Mouse (Mus musculus) heart, embryonic 14.5 days (tissue): Measurements from ENCODE around the gene Zcchc14. TPM values are rescaled to one million over a fixed set of nuclear protein-coding genes. Genes with fewer than 3 reads are reported as not detected.
A peak's percentile ranks its signal among the peaks of the same experiment; 100 is the strongest.

Experiments
- ATAC-seq: fragments of 200-750 bp; cut with Nextera tagmentation; 2 replicates; pipeline ENCODE4 v1.8.0; 2017; ENCODE audit warnings: low read depth, moderate TSS enrichment; ENCODE audit not compliant: insufficient number of reproducible peaks, insufficient read depth, low FRiP score
- H3K27ac ChIP-seq, 2 experiments: fragments of 200-500 bp in 1 of 2; fragments of 300-500 bp in 1 of 2; sonication (generic) in 1 of 2; replicated peaks in 1 of 2; 2 replicates each; pipeline ENCODE4 v1.5.1; 2012 to 2014; ENCODE audit warnings: low read depth in 2 of 2, low read length in 2 of 2, control low read depth in 1 of 2, mild to moderate bottlenecking in 1 of 2, mixed read lengths in 1 of 2; ENCODE audit not compliant: control insufficient read depth in 1 of 2, insufficient read depth in 1 of 2
- H3K27me3 ChIP-seq: fragments of 300-500 bp; sonication (generic); 2 replicates; pipeline ENCODE4 v1.6.1; 2014; ENCODE audit warnings: mild to moderate bottlenecking, low read length, control low read depth; ENCODE audit not compliant: control insufficient read depth, insufficient read depth
- H3K36me3 ChIP-seq: fragments of 300-500 bp; sonication (generic); 2 replicates; pipeline ENCODE4 v1.6.1; 2014; ENCODE audit warnings: mild to moderate bottlenecking, control low read depth, low read length, mixed read lengths; ENCODE audit not compliant: control insufficient read depth, insufficient read depth
- H3K4me1 ChIP-seq, 2 experiments: fragments of 200-500 bp in 1 of 2; fragments of 300-500 bp in 1 of 2; sonication (generic) in 1 of 2; 2 replicates each; pipeline ENCODE4 v1.6.1; 2012 to 2014; ENCODE audit warnings: low read length in 2 of 2, control low read depth in 1 of 2, mixed read lengths in 1 of 2; ENCODE audit not compliant: control insufficient read depth in 2 of 2, insufficient read depth in 2 of 2
- H3K4me2 ChIP-seq: fragments of 300-500 bp; sonication (generic); 2 replicates; pipeline ENCODE4 v1.6.1; 2014; ENCODE audit warnings: mild to moderate bottlenecking, low read length
- H3K4me3 ChIP-seq, 2 experiments: fragments of 200-500 bp in 1 of 2; fragments of 300-500 bp in 1 of 2; sonication (generic) in 1 of 2; 2 replicates each; pipeline ENCODE4 v1.5.1; 2012 to 2014; ENCODE audit warnings: low read length in 2 of 2, mild to moderate bottlenecking in 2 of 2, control low read depth in 1 of 2, low read depth in 1 of 2, moderate library complexity in 1 of 2; ENCODE audit not compliant: control insufficient read depth in 1 of 2, insufficient read depth in 1 of 2
- H3K9ac ChIP-seq: fragments of 300-500 bp; sonication (generic); 2 replicates; pipeline ENCODE4 v1.6.1; 2014; ENCODE audit warnings: mild to moderate bottlenecking, low read length
- H3K9me3 ChIP-seq: fragments of 300-500 bp; sonication (generic); 2 replicates; pipeline ENCODE4 v1.6.1; 2016; ENCODE audit warnings: low read length, control low read depth; ENCODE audit not compliant: control insufficient read depth
- WGBS: fragments of 180-500 bp; shearing (Covaris S2); extraction: QIAGEN DNeasy Blood & Tissue Kit; methylation state at CpG from one replicate; pipeline ENCODE4 v1.1.7; 2014; 5-methylcytosine and 5-hydroxymethylcytosine counted together
- polyA plus RNA-seq: library from polyadenylated mRNA; unstranded; fragments of >200 nt; fragmentation: Nextera tagmentation; extraction: Ambion mirVana; gene quantifications from 2 replicates; pipeline ENCODE4 v1.2.1, GENCODE M21; 2014

Zcchc14 gene
- polyA plus RNA-seq, 1 experiment from 2014 or later, result 13.9 TPM

GRCm38 (mm10) chr8:121583653-121584052 is 69.0 kb downstream of the Zcchc14 start:
- ATAC-seq, result no peak
- no peak overlapping the region for H3K27ac ChIP-seq
- no peak overlapping the region for H3K4me2 ChIP-seq
- no peaks in the 10 kb centered on the region for H3K36me3 ChIP-seq
- H3K4me1 ChIP-seq, result peaks cover 0 to 4% of the 10 kb centered on the region in 2 experiments; a peak in 1 of 4 replicates
- H3K4me3 ChIP-seq, result no peak overlapping the region
- no peaks in the 10 kb centered on the region for H3K27me3 ChIP-seq
- WGBS, result 45% methylated on average over 8 of the region's 8 CpGs
- H3K9ac ChIP-seq, result no peak overlapping the region
- no peaks in the 10 kb centered on the region for H3K9me3 ChIP-seq

GRCm38 (mm10) chr8:121580465-121580864 is 72.2 kb downstream of the Zcchc14 start:
- Histone ChIP-seq H3K36me3 (no peaks in the 10 kb centered on the region), H3K4me1 (peaks cover 13 to 17% of the 10 kb centered on the region in 2 experiments), H3K9ac (no peak overlapping the region), H3K9me3 (no peaks in the 10 kb centered on the region), H3K27ac (no peak overlapping the region), H3K4me3 (no peak overlapping the region), H3K4me2 (no peak overlapping the region), H3K27me3 (no peaks in the 10 kb centered on the region)
- ATAC-seq, result no peak
- WGBS, result 43% methylated on average over 9 of the region's 9 CpGs

GRCm38 (mm10) chr8:121578676-121579451 is 73.8 kb downstream of the Zcchc14 start, which contains the start of gene Fbxo31:
Gene Fbxo31, minus strand, starts transcription at chr8:121578806.
- Histone ChIP-seq H3K4me3 (peak within 1 kb of the TSS; percentile 80 to 81), H3K4me2 (peak within 1 kb of the TSS; percentile 81), H3K36me3 (no peaks in the 10 kb centered on the region), H3K9me3 (no peaks in the 10 kb centered on the region), H3K27me3 (no peaks in the 10 kb centered on the region), H3K9ac (peak within 1 kb of the TSS; percentile 86), H3K27ac (0 out of 4 replicates have a peak within 1 kb of the TSS, but pooled peaks of 1 of the 2 experiments have one; percentile 9), H3K4me1 (peaks cover 11 to 17% of the 10 kb centered on the region in 2 experiments)
- peak; percentile 91 for ATAC-seq
- 2% methylated on average over 63 of the region's 63 CpGs for WGBS

GRCm38 (mm10) chr8:121577751-121578675 is 74.7 kb downstream of the Zcchc14 start:
- ATAC-seq, result no peak; the same call in 1 of the 2 replicates
- Histone ChIP-seq H3K9me3 (no peaks in the 10 kb centered on the region), H3K9ac (peak overlapping the region; percentile 86), H3K4me2 (peak overlapping the region; percentile 81), H3K36me3 (no peaks in the 10 kb centered on the region), H3K27me3 (no peaks in the 10 kb centered on the region), H3K4me1 (peaks cover 15 to 24% of the 10 kb centered on the region in 2 experiments), H3K27ac (0 out of 4 replicates have a peak overlapping the region, but pooled peaks of 1 of the 2 experiments have one; percentile 9), H3K4me3 (peak overlapping the region; percentile 80 to 81)
- 2% methylated on average over 44 of the region's 44 CpGs for WGBS

- no peaks in the 10 kb centered on the region for H3K9me3 ChIP-seq
- ATAC-seq, result no peak
- H3K27me3 ChIP-seq, result no peaks in the 10 kb centered on the region
- H3K4me1 ChIP-seq, result peaks cover 17 to 26% of the 10 kb centered on the region in 2 experiments
- H3K27ac ChIP-seq, result no peak overlapping the region
- no peak overlapping the region for H3K4me2 ChIP-seq
- no peak overlapping the region for H3K9ac ChIP-seq
- H3K4me3 ChIP-seq, result no peak overlapping the region
- no peaks in the 10 kb centered on the region for H3K36me3 ChIP-seq
- WGBS, result 72% methylated on average over 3 of the region's 3 CpGs
Measured at GRCm38 (mm10) chr8:121575661-121576060, 77.0 kb downstream of the Zcchc14 start.

GRCm38 (mm10) chr8:121573275-121573674 is 79.4 kb downstream of the Zcchc14 start:
- 15% methylated on average over 3 of the region's 3 CpGs for WGBS

GRCm38 (mm10) chr8:121572121-121572520 is 80.6 kb downstream of the Zcchc14 start:
- H3K4me3 ChIP-seq, result no peak overlapping the region
- H3K27me3 ChIP-seq, result no peaks in the 10 kb centered on the region

More at GRCm38 (mm10) chr8:121573275-121573674, 79.4 kb downstream of the Zcchc14 start:
- Histone ChIP-seq H3K4me1 (peaks cover 14 to 26% of the 10 kb centered on the region in 2 experiments), H3K36me3 (no peaks in the 10 kb centered on the region), H3K9me3 (no peaks in the 10 kb centered on the region), H3K9ac (peak overlapping the region; percentile 21; the same call in 1 of the 2 replicates), H3K4me2 (no peak overlapping the region), H3K4me3 (no peak overlapping the region), H3K27me3 (no peaks in the 10 kb centered on the region), H3K27ac (no peak overlapping the region)
- peak; percentile 48; the same call in 1 of the 2 replicates for ATAC-seq

More at GRCm38 (mm10) chr8:121572121-121572520, 80.6 kb downstream of the Zcchc14 start:
- Histone ChIP-seq H3K36me3 (no peaks in the 10 kb centered on the region), H3K9ac (no peak overlapping the region), H3K9me3 (no peaks in the 10 kb centered on the region), H3K4me1 (peaks cover 9 to 17% of the 10 kb centered on the region in 2 experiments), H3K27ac (no peak overlapping the region), H3K4me2 (no peak overlapping the region)
- 71% methylated on average over 7 of the region's 7 CpGs for WGBS
- ATAC-seq, result no peak
